Mouse (Mus musculus): ENCODE measurements around the gene Cttnbp2nl. TPM values are rescaled to one million over a fixed set of nuclear protein-coding genes. Genes with fewer than 3 reads are reported as not detected.

The Cttnbp2nl gene
- total and polyA plus RNA-seq, 2 experiments from 2014 or later: 31.7 to 44.9 TPM

DNA sequence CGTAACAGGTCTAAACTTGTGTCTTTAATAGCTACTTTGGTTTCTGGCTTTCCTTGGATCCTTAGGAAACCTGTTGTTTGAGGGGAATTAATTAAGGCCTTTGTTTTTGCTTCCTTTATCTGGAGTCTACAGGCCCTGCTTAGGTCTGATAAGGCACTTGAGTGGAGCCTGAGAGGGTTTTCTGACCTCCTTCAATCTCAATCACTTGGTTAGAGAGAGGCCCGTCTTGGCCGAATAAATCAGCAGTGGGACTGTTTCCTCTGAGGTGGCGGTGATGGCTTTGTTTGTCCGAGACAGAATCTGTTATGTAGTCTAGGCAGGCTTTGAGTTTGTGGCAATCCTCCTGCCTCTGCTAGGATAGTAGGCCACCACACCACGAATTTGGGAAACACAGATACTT, 55.4 kb downstream of the Cttnbp2nl start:
- ATAC-seq: no peak
- no peak for TF ChIP-seq CTCF (IDR thresholded peaks at IDR 0.05; ENCODE audit: low read depth)
- Histone ChIP-seq H3K27me3 (ENCODE audit: insufficient read depth, low read length) (no peaks in the 10 kb centered on the region), H3K36me3 (ENCODE audit: insufficient read depth) (peaks cover 9% of the 10 kb centered on the region), H3K4me1 (ENCODE audit: insufficient read depth) (0 out of 2 replicates have a peak, but pooled peaks cover 7% of the 10 kb centered on the region), H3K9ac (no peak overlapping the region), H3K4me3 (ENCODE audit: low read depth, low read length) (no peak overlapping the region), H3K27ac (ENCODE audit: low read depth, low read length) (no peak overlapping the region), H3K9me3 (ENCODE audit: low read length) (no peaks in the 10 kb centered on the region), H3K4me2 (ENCODE audit: low read depth) (no peak overlapping the region)
- WGBS: 22% methylated on average over 6 of the region's 6 CpGs
- no peak for DNase-seq

DNA sequence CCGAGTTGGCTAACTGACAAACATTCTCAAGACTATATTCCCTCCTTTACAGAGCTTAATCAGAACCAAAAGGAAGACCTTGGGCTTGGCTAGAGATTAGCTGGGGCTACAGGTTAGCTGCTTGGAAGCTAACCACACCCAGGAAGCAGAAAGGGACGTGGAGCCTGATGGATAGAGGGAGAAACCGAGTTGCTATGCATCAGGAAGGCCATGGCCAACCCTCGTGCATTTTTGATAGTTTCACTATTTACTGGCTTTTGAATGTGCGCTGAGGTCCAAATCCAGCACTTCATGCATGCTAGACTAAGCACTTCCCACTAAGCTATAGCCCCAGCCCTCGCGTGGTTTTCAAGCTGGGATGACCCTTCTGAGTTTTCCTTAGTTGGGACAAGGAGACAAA, 57.2 kb downstream of the Cttnbp2nl start:
- Histone ChIP-seq H3K36me3 (ENCODE audit: insufficient read depth) (no peaks in the 10 kb centered on the region), H3K27ac (ENCODE audit: low read depth, low read length) (no peak overlapping the region), H3K4me1 (ENCODE audit: insufficient read depth) (0 out of 2 replicates have a peak, but pooled peaks cover 7% of the 10 kb centered on the region), H3K9me3 (ENCODE audit: low read length) (no peaks in the 10 kb centered on the region), H3K4me3 (ENCODE audit: low read depth, low read length) (no peak overlapping the region), H3K9ac (no peak overlapping the region), H3K4me2 (ENCODE audit: low read depth) (no peak overlapping the region), H3K27me3 (ENCODE audit: insufficient read depth, low read length) (no peaks in the 10 kb centered on the region)
- DNase-seq (no peak), ATAC-seq (no peak)
- TF ChIP-seq CTCF (IDR thresholded peaks at IDR 0.05; ENCODE audit: low read depth): no peak
- WGBS: 86% methylated on average over 7 of the region's 7 CpGs

DNA sequence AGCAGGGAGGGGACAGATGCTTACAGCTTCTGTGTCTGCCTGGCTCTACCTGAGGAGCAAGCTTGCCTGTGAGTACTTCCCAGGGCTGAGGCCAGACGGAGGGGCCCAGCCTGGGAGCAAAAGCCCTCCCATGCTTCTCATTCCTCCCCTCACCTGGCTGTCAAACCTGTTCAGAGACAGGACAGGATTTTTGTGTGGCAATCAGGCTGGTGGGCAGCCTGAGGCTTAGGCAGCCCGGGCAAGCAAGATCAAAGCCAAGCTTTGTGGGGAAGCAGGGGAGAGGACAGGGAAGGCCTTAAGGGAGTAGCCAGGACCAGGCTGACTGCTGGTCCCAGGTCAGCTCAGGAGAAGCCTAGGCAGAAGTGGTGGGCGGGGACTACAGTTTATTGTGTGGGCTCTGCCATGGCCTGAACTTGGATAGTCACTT, 58.5 kb downstream of the Cttnbp2nl start:
- WGBS: 54% methylated on average over 3 of the region's 3 CpGs
- H3K9ac ChIP-seq: no peak overlapping the region

DNA sequence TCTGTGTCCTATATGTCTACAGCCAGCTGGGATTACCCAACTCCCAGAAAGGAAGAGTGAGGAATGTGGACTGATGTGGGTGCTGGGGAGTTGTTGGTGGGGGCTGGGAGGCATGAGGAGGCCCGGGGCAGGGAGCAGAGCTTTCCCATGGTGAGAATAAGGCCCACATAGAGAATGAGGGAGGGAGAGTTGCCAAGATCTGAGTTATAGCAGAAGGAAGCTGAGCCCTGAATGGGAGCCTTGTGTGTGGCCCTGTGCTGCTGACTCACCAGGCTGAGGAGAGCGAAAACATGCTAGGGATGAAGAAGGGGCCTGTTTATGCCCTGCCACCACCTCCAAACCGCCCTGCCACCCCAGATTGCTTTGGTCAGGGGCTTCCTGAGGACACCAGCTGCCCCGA, 59.1 kb downstream of the Cttnbp2nl start:
- no peaks in the 10 kb centered on the region for H3K9me3 ChIP-seq (ENCODE audit: low read length)
- H3K27me3 ChIP-seq (ENCODE audit: insufficient read depth, low read length): no peaks in the 10 kb centered on the region
- H3K9ac ChIP-seq: no peak overlapping the region
- ATAC-seq (peak; percentile 63), DNase-seq (peak; percentile 60)
- no peak overlapping the region for H3K4me3 ChIP-seq (ENCODE audit: low read depth, low read length)
- peak overlapping the region; percentile 30; the same call in 1 of the 2 replicates for H3K27ac ChIP-seq (ENCODE audit: low read depth, low read length)
- H3K4me1 ChIP-seq (ENCODE audit: insufficient read depth): 0 out of 2 replicates have a peak, but pooled peaks cover 7% of the 10 kb centered on the region
- no peak for TF ChIP-seq CTCF (IDR thresholded peaks at IDR 0.05; ENCODE audit: low read depth)
- no peak overlapping the region for H3K4me2 ChIP-seq (ENCODE audit: low read depth)
- no peaks in the 10 kb centered on the region for H3K36me3 ChIP-seq (ENCODE audit: insufficient read depth)
- WGBS: 24% methylated on average over 4 of the region's 4 CpGs

More for the DNA sequence above, 58.5 kb downstream of the Cttnbp2nl start:
- Histone ChIP-seq H3K36me3 (ENCODE audit: insufficient read depth) (no peaks in the 10 kb centered on the region), H3K9me3 (ENCODE audit: low read length) (no peaks in the 10 kb centered on the region), H3K27ac (ENCODE audit: low read depth, low read length) (peak overlapping the region; percentile 30; the same call in 1 of the 2 replicates), H3K4me1 (ENCODE audit: insufficient read depth) (0 out of 2 replicates have a peak, but pooled peaks cover 7% of the 10 kb centered on the region), H3K4me2 (ENCODE audit: low read depth) (no peak overlapping the region), H3K4me3 (ENCODE audit: low read depth, low read length) (no peak overlapping the region), H3K27me3 (ENCODE audit: insufficient read depth, low read length) (no peaks in the 10 kb centered on the region)
- no peak for ATAC-seq
- no peak for DNase-seq
- no peak for TF ChIP-seq CTCF (IDR thresholded peaks at IDR 0.05; ENCODE audit: low read depth)

DNA sequence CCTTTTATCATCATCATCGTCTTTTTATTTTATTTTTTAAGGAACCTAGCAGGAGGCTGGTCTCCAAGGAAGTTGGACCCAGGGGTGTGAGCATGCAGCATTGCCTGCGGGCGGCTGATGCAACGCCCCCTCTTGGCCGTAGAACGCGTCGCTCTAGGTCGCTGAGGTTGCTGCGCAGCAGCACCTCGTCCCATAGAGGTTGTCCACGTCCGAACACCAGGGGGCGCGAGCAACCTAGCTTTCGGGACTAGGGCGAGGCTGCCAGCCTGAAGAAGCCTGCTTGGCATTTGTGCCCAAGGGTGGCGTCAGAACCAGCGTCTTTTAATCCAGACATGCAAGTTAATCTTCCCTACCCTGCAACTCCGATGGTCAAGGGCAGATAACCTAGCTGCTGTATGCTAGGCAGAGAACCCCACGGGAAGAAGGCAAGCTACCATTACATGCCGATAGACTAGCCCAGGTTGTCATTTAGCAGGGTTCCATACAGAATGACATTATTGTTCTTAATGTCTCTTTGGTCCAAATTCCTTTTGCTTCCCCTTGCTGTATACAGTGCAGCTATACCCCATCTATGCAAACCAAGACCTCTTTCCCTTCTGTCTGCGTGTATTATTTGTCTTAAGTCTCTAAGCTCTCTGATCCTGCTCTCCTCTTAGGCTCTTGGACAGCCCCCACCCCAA, 60.1 kb downstream of the Cttnbp2nl start:
- H3K4me3 ChIP-seq (ENCODE audit: low read depth, low read length): 0 out of 2 replicates have a peak overlapping the region, but pooled peaks have one; percentile 5

DNA sequence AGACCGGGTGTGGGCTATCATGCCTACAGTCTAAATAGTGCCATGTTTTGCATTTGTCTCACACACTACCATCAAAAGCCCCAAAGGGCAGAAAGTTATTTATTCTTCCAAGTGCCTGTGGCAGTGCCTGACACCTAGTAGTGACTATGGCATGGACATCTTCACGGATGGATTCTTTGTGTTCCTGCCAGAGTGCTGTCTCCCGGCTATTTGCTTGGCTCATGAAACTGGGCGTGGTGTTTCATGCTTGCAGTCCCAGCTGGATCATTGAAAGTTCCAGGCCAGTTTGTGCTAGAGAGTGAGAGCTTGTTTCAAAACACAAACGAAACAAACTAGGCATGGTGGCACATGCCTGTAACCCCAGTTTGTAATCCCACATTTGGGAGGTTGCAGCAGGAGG, 61.2 kb downstream of the Cttnbp2nl start:
- Histone ChIP-seq H3K36me3 (ENCODE audit: insufficient read depth) (no peaks in the 10 kb centered on the region), H3K4me1 (ENCODE audit: insufficient read depth) (0 out of 2 replicates have a peak, but pooled peaks cover 7% of the 10 kb centered on the region), H3K4me3 (ENCODE audit: low read depth, low read length) (no peak overlapping the region), H3K27ac (ENCODE audit: low read depth, low read length) (no peak overlapping the region), H3K9ac (no peak overlapping the region), H3K27me3 (ENCODE audit: insufficient read depth, low read length) (no peaks in the 10 kb centered on the region), H3K9me3 (ENCODE audit: low read length) (no peaks in the 10 kb centered on the region), H3K4me2 (ENCODE audit: low read depth) (no peak overlapping the region)
- DNase-seq (no peak), ATAC-seq (no peak)
- TF ChIP-seq CTCF (IDR thresholded peaks at IDR 0.05; ENCODE audit: low read depth): no peak
- WGBS: 80% methylated on average over 5 of the region's 5 CpGs

More for the DNA sequence above, 60.1 kb downstream of the Cttnbp2nl start:
- H3K27ac ChIP-seq (ENCODE audit: low read depth, low read length): no peak overlapping the region
- H3K9ac ChIP-seq: no peak overlapping the region; the same call in 1 of the 2 replicates
- ATAC-seq (peak; percentile 94), DNase-seq (peak; percentile 93)
- H3K4me2 ChIP-seq (ENCODE audit: low read depth): peak overlapping the region; percentile 38
- TF ChIP-seq CTCF (IDR thresholded peaks at IDR 0.05; ENCODE audit: low read depth): peak; percentile 97
- 0 out of 2 replicates have a peak, but pooled peaks cover 7% of the 10 kb centered on the region for H3K4me1 ChIP-seq (ENCODE audit: insufficient read depth)
- H3K36me3 ChIP-seq (ENCODE audit: insufficient read depth): no peaks in the 10 kb centered on the region
- WGBS: 9% methylated on average over 23 of the region's 23 CpGs
- no peaks in the 10 kb centered on the region for H3K9me3 ChIP-seq (ENCODE audit: low read length)
- H3K27me3 ChIP-seq (ENCODE audit: insufficient read depth, low read length): no peaks in the 10 kb centered on the region

DNA sequence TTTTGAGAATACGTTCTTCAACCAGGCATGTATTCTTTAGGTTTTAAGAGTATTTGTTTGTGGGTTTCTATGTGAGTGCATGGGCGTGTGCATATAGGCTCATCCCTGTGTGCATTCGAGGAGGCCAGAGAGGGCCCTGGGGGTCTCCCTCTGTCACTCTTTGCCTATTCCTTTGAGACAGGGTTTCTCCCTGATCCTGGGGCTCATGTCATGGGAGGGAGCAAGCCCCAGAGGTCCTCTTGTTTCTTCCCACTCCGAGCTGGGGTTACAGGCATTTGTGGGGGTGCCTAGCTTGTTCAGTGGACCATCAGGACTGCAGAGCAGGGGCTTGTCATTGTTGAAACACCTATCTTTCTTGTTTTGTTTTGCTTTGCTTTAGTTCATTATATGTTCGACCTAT, 65.1 kb downstream of the Cttnbp2nl start:
- no peak for ATAC-seq
- H3K27ac ChIP-seq (ENCODE audit: low read depth, low read length): no peak overlapping the region
- H3K27me3 ChIP-seq (ENCODE audit: insufficient read depth, low read length): no peaks in the 10 kb centered on the region
- H3K4me3 ChIP-seq (ENCODE audit: low read depth, low read length): no peak overlapping the region
- no peak for DNase-seq
- no peak overlapping the region for H3K4me2 ChIP-seq (ENCODE audit: low read depth)
- no peak for TF ChIP-seq CTCF (IDR thresholded peaks at IDR 0.05; ENCODE audit: low read depth)
- WGBS: 75% methylated on average over 5 of the region's 5 CpGs
- no peak overlapping the region for H3K9ac ChIP-seq
- no peaks in the 10 kb centered on the region for H3K36me3 ChIP-seq (ENCODE audit: insufficient read depth)
- H3K9me3 ChIP-seq (ENCODE audit: low read length): no peaks in the 10 kb centered on the region
- 0 out of 2 replicates have a peak, but pooled peaks cover 4% of the 10 kb centered on the region for H3K4me1 ChIP-seq (ENCODE audit: insufficient read depth)
